Mouse (Mus musculus) adrenal gland, adult 2 months (tissue): ENCODE measurements at regions not wholly inside any gene's neighbourhood (a gene's known extent, or its start where the extent isn't known, plus 50 kb on each side); places are given as distances from the start of the nearest gene placed in this dataset.
A peak's percentile ranks its signal among the peaks of the same experiment; 100 is the strongest.

ENCODE experiments used
- DNase-seq: peaks from one replicate; pipeline ENCODE4 v3.0.0; 2021

- DNase-seq = no peak
Measured at GRCm38 (mm10) chr13:48094275-48095035, 166.6 kb upstream of the Id4 start.

GRCm38 (mm10) chr13:48102156-48102555 is 158.9 kb upstream of the Id4 start:
- DNase-seq = no peak

- no peak for DNase-seq
Measured at GRCm38 (mm10) chr13:48102576-48102975, 158.5 kb upstream of the Id4 start.

GRCm38 (mm10) chr13:48104766-48105165 is 156.3 kb upstream of the Id4 start:
- DNase-seq = no peak

GRCm38 (mm10) chr13:48106946-48107345 is 154.1 kb upstream of the Id4 start:
- no peak for DNase-seq

- DNase-seq = no peak
Measured at GRCm38 (mm10) chr13:48115890-48116289, 145.1 kb upstream of the Id4 start.

- DNase-seq = no peak
Measured at GRCm38 (mm10) chr13:48126582-48126981, 134.4 kb upstream of the Id4 start.

GRCm38 (mm10) chr13:48130724-48131123 is 130.3 kb upstream of the Id4 start:
- DNase-seq = peak; percentile 72

GRCm38 (mm10) chr13:48131681-48132080 is 129.3 kb upstream of the Id4 start:
- DNase-seq = no peak

GRCm38 (mm10) chr13:48145976-48146375 is 115.1 kb upstream of the Id4 start:
- peak; percentile 27 for DNase-seq

GRCm38 (mm10) chr13:48147061-48147460 is 114.0 kb upstream of the Id4 start:
- no peak for DNase-seq

- no peak for DNase-seq
Measured at GRCm38 (mm10) chr13:48153248-48153647, 107.8 kb upstream of the Id4 start.

GRCm38 (mm10) chr13:48153684-48154413 is 107.2 kb upstream of the Id4 start:
- no peak for DNase-seq

GRCm38 (mm10) chr13:48154414-48155105 is 106.5 kb upstream of the Id4 start:
- DNase-seq = no peak

- peak; percentile 45 for DNase-seq
Measured at GRCm38 (mm10) chr13:48159020-48159910, 101.8 kb upstream of the Id4 start.

GRCm38 (mm10) chr13:48160161-48160560 is 100.9 kb upstream of the Id4 start:
- no peak for DNase-seq

- DNase-seq = no peak
Measured at GRCm38 (mm10) chr13:48161339-48161738, 99.7 kb upstream of the Id4 start.

GRCm38 (mm10) chr13:48164586-48164985 is 96.4 kb upstream of the Id4 start:
- no peak for DNase-seq

GRCm38 (mm10) chr13:48165838-48166237 is 95.2 kb upstream of the Id4 start:
- no peak for DNase-seq

- DNase-seq = no peak
Measured at GRCm38 (mm10) chr13:48167976-48168375, 93.1 kb upstream of the Id4 start.

- no peak for DNase-seq
Measured at GRCm38 (mm10) chr13:48171309-48171953, 89.6 kb upstream of the Id4 start.
